Mouse (Mus musculus) megakaryocyte progenitor cell, adult 5-6 weeks (primary cell): ENCODE measurements at regions not wholly inside any gene's neighbourhood (a gene's known extent, or its start where the extent isn't known, plus 50 kb on each side); places are given as distances from the start of the nearest gene placed in this dataset.
"Not testable (repeated sequence)": the region's sequence is repeated elsewhere in the genome, so short reads cannot be mapped to it uniquely, and the experiment has no call there.

Experiments
- ATAC-seq: replicated peaks from 2 replicates; pipeline ENCODE4 v1.8.0; 2016; ENCODE audit warnings: mild to moderate bottlenecking, moderate TSS enrichment, inconsistent platforms; ENCODE audit not compliant: poor library complexity

- ATAC-seq = no peak
These were observed 357.0 kb downstream of the Gm8797 start for GRCm38 (mm10) chr3:6107377-6108155.

DNA sequence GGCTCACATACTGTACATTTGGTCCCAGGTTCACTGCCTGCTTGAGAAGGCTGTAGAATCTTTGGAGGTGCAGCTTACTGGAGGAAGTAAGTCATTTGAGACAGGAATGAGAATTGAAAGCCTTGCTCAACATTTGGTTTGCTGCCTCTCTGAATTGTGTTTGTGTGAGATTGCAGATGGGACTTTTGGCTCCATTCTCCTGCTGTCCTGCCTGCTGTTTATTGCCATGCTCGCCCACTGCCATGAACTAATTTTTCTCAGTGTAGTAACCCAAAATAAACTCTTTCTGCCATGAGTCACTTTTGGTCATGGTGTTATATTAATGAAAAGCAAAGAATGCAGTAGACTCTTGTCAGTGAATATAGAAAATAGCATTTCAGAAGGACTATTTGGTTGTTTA, 368.1 kb downstream of the Gm8797 start:
- ATAC-seq = no peak

GRCm38 (mm10) chr3:6135754-6136153, 385.1 kb downstream of the Gm8797 start:
- not testable (repeated sequence) for ATAC-seq

DNA sequence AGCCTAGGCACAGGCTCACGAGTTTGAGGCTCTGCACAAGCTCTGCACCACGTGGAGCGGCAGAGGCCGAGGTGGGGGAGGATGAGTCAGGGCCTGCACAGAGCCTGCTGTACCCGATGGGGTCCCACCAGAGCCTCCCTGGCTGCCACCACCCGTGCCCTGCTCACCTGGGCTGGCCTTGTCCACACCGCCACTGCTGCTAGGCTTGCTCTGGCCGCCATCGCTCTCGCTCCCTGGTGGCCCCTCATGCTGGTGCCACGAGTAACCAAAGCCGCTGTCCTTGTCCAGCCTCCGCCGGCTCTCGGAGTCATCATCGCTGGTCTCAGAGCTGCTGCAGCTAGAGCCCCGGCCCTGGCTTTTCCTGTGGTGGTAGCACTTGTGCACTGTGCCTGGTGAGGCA, 386.8 kb downstream of the Gm8797 start:
- ATAC-seq = no peak

- no peak for ATAC-seq
These were observed 423.2 kb downstream of the Gm8797 start for GRCm38 (mm10) chr3:6173775-6174174.

- no peak for ATAC-seq
These were observed 431.9 kb downstream of the Gm8797 start for GRCm38 (mm10) chr3:6182533-6182932.

DNA sequence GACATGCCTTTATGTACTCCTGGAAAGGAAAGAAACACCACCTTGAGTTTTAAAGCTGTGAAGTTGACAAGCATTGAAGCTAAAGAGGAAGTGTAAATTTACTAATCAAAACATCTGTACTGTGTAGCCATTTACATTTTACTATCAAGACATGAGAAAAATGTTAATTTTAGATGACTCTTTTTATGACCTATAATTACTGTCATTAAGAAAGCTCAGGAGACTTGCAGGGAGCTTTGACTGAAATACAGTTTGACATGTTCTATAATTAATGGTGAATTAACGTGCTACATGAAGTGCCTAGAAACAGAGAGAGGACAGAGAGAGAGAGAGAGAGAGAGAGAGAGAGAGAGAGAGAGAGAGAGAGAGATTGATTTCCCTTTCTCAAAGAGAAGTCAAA, 432.8 kb downstream of the Gm8797 start:
- no peak for ATAC-seq

DNA sequence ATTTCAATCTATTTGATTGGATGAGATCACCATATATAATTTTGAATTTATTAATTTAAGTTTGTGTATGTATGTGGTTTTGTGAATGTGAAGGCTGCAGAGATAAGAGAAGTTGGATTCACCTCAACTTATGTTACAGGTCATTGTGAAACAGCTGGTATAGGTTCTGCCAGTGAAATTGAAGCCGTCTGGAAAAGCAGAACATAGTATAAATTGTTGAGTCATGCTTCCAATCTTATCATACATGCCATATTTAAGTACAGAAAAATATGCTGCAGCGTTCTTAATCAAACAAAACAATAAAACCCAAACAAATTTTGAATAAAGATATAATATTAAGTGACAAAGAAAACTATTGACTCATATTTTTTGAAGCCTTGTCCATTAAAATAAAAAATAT, 415.6 kb downstream of the 1700008P02Rik start:
- ATAC-seq = no peak

DNA sequence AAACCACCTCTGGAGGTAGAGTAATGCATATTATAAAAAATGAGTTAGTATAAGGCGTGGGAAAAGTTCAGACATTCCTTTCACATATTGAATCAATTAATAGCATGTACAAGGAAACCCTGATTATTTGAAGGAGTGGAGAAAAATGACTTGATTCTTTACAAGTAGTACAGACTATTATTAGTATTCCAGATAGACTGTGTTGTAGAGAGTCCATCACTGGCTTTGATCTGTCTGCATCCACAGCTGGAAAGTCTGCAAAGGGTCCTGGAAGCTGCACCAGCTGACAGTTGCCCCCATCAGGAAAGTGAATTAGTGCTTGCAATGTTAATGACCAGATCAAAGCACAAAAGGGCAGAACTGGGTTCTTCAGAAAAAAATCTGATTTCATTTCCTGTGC, 391.6 kb downstream of the 1700008P02Rik start:
- ATAC-seq = no peak
